Mouse (Mus musculus) testis, adult 2 months (tissue): ENCODE measurements at regions not wholly inside any gene's neighbourhood (a gene's known extent, or its start where the extent isn't known, plus 50 kb on each side); places are given as distances from the start of the nearest gene placed in this dataset.

Experiments
- H3K27ac ChIP-seq: fragments of 200-500 bp; 2 replicates; pipeline ENCODE4 v1.5.1; 2012; ENCODE audit warnings: low read depth, low read length; ENCODE audit not compliant: control insufficient read depth, insufficient read depth
- H3K27me3 ChIP-seq: fragments of 200-500 bp; 2 replicates; pipeline ENCODE4 v1.6.1; 2012; ENCODE audit warnings: mild to moderate bottlenecking, low read length, moderate library complexity; ENCODE audit not compliant: control insufficient read depth, insufficient read depth
- H3K36me3 ChIP-seq: fragments of 200-500 bp; 2 replicates; pipeline ENCODE4 v1.6.1; 2012; ENCODE audit warnings: mild to moderate bottlenecking, low read length; ENCODE audit not compliant: control insufficient read depth, insufficient read depth
- H3K4me1 ChIP-seq: fragments of 200-500 bp; 2 replicates; pipeline ENCODE4 v1.6.1; 2012; ENCODE audit warnings: low read length; ENCODE audit not compliant: control insufficient read depth, insufficient read depth
- H3K4me3 ChIP-seq: fragments of 200-500 bp; 2 replicates; pipeline ENCODE4 v1.5.1; 2012; ENCODE audit warnings: low read depth, mild to moderate bottlenecking, low read length, moderate library complexity, mixed read lengths; ENCODE audit not compliant: control insufficient read depth
- CTCF ChIP-seq: fragments of 200-500 bp; IDR thresholded peaks from 2 replicates; pipeline ENCODE4 v1.5.1; 2012; ENCODE audit warnings: low read depth, mild to moderate bottlenecking, inconsistent platforms, low read length, moderate library complexity; ENCODE audit not compliant: control insufficient read depth, insufficient read depth, insufficient replicate concordance
- POLR2A ChIP-seq: fragments of 200-500 bp; IDR thresholded peaks from 2 replicates; pipeline ENCODE4 v1.6.1; 2012; ENCODE audit warnings: low read depth, mild to moderate bottlenecking, inconsistent platforms, low read length, moderate library complexity; ENCODE audit not compliant: control insufficient read depth

DNA sequence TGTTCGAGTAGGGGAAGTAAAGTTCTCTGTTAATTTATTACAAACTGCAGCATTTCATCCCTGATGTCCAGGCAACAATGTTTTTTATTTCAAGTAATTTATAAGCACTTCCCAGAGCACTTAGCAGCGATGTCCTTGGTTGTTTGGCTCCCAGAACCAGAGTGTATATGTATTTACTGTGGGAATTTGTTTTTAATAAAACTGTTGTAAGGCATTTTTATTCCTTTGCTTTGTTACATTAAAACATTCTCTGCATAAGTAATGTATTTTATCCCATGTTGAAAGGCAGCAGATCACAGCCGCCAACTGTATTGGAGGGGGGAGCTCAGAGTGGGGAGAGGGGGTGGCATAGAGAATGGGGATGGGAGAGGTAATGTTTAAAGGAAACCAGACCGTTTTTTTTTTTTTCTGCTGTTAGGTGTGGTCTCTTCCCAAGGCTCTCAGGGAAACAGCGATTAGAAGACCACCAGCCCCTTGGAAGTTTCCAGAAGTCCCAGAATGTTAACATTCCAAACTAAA, 266.8 kb upstream of the Sall1 start:
- no peak for TF ChIP-seq POLR2A
- no peak for TF ChIP-seq CTCF
- no peak overlapping the region for H3K27ac ChIP-seq
- H3K36me3 ChIP-seq: no peaks in the 10 kb centered on the region
- no peaks in the 10 kb centered on the region for H3K27me3 ChIP-seq
- no peak overlapping the region for H3K4me3 ChIP-seq
- no peaks in the 10 kb centered on the region for H3K4me1 ChIP-seq

- no peak overlapping the region for H3K27ac ChIP-seq
- TF ChIP-seq POLR2A (no peak), CTCF (no peak)
- no peaks in the 10 kb centered on the region for H3K36me3 ChIP-seq
- H3K27me3 ChIP-seq: no peaks in the 10 kb centered on the region
- H3K4me1 ChIP-seq: no peaks in the 10 kb centered on the region
- no peak overlapping the region for H3K4me3 ChIP-seq
Measured at GRCm38 (mm10) chr8:89309591-89309990, 265.6 kb upstream of the Sall1 start.

- Histone ChIP-seq H3K27me3 (no peaks in the 10 kb centered on the region), H3K4me3 (no peak overlapping the region), H3K27ac (no peak overlapping the region), H3K36me3 (no peaks in the 10 kb centered on the region), H3K4me1 (no peaks in the 10 kb centered on the region)
- no peak for TF ChIP-seq POLR2A
- TF ChIP-seq CTCF: no peak
Measured at GRCm38 (mm10) chr8:89308950-89309349, 265.0 kb upstream of the Sall1 start.

DNA sequence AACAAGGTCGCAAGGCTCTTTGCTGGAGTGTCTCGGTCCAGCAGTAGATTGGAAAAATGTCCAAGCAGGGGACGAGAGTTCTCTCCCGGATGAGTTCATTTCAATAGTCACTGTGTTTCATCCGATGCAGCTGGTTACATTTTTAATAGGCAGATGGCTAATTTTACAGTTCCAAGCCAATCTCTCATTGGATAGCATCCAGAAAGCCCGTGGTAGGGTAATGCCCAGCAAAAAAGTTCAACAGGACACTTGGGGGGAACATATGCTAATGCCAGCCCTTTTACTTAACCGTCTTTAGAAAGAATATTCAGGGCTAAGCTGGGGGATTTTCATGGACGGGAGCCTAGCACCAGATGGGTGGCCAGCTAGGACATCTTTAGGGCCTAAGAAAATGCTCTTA, 264.6 kb upstream of the Sall1 start:
- Histone ChIP-seq H3K27ac (no peak overlapping the region), H3K36me3 (no peaks in the 10 kb centered on the region), H3K4me1 (no peaks in the 10 kb centered on the region), H3K27me3 (no peaks in the 10 kb centered on the region), H3K4me3 (no peak overlapping the region)
- TF ChIP-seq CTCF: no peak
- no peak for TF ChIP-seq POLR2A

DNA sequence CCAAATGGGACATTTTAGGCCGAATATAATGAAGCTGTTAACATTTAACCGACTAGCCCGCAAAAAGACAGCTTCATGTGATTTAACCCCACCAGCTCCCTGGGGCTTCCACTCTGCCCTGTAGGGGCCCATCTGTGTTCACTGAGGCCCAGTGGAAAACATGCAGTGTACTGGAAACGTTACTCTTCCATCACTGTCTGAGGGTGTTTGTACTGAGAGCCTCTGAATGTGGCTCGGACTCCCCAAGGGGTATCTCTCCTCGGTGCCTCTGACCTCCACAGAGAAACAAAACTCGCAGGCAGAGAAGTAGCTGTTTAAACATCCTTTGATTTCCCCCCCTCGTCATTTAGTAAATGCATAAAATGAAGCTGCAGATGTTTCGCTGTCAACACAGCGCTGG, 263.6 kb upstream of the Sall1 start:
- H3K27ac ChIP-seq: no peak overlapping the region
- no peak overlapping the region for H3K4me3 ChIP-seq
- no peaks in the 10 kb centered on the region for H3K4me1 ChIP-seq
- H3K36me3 ChIP-seq: no peaks in the 10 kb centered on the region
- H3K27me3 ChIP-seq: no peaks in the 10 kb centered on the region
- TF ChIP-seq CTCF (no peak), POLR2A (no peak)

GRCm38 (mm10) chr8:89307085-89307484, 263.1 kb upstream of the Sall1 start:
- no peaks in the 10 kb centered on the region for H3K36me3 ChIP-seq
- no peaks in the 10 kb centered on the region for H3K4me1 ChIP-seq
- no peaks in the 10 kb centered on the region for H3K27me3 ChIP-seq
- TF ChIP-seq POLR2A: no peak
- TF ChIP-seq CTCF: no peak
- H3K4me3 ChIP-seq: no peak overlapping the region
- H3K27ac ChIP-seq: no peak overlapping the region

- TF ChIP-seq CTCF (no peak), POLR2A (no peak)
- Histone ChIP-seq H3K4me1 (no peaks in the 10 kb centered on the region), H3K27me3 (no peaks in the 10 kb centered on the region), H3K36me3 (no peaks in the 10 kb centered on the region), H3K27ac (no peak overlapping the region), H3K4me3 (no peak overlapping the region)
Measured at GRCm38 (mm10) chr8:89304116-89304515, 260.2 kb upstream of the Sall1 start.

- Histone ChIP-seq H3K4me3 (no peak overlapping the region), H3K36me3 (no peaks in the 10 kb centered on the region), H3K4me1 (no peaks in the 10 kb centered on the region), H3K27ac (no peak overlapping the region), H3K27me3 (no peaks in the 10 kb centered on the region)
- TF ChIP-seq CTCF (no peak), POLR2A (no peak)
Measured at GRCm38 (mm10) chr8:89303326-89303725, 259.4 kb upstream of the Sall1 start.
